Comparison of ENCODE assay signal across 10 mouse cellular contexts in the genomic region with DNA sequence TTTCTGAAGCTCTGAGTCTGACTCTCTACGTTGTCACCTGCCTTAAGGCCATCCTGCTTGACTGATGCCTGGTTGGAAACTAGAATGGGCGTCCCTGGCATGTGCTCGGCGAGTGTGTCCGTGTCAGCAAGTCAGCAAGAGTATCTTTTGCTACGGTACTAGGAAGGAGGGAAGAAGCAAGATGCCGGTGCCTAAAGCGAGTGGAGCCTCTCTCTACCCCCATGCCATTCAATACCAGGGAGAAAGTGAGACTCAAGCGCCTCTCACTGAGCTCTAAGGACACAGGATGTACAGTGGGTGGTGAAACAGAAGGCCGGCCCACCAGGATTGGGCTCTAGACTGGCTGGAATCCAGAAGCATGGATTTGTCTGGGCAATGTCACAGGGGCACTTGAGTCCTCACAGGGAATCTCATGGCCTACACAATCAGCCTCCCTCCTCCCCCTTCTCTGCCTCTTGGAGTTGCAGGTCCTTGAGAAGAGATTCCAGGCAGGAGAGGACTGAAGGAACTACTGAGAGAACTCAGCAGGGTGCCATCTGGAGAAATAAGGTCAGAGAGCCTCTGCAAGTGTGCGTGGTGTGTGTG. TPM values are rescaled to one million over a fixed set of nuclear protein-coding genes. Genes with fewer than 3 reads are reported as not detected.
DNase-seq lines count a peak whose midpoint lies in the region; ATAC-seq and TF ChIP-seq lines count a peak whose summit lies in the region.
"Had no signal": no experiment of that assay in that cellular context is flagged by ENCODE, and none has a peak within 500 bp of the region (broad histone marks: within the 10 kb centered on the region; RNA-seq: fewer than 3 reads in every experiment).

No protein-coding gene starts in this region.

- H3K4me1 ChIP-seq in kidney, postnatal 0 days (replicated peaks; ENCODE audit: insufficient read depth, low read length): peaks cover 10% of the 10 kb centered on the region; the same call in 1 of the 2 replicates
- H3K4me1 ChIP-seq in embryonic facial prominence, embryonic 14.5 days (ENCODE audit: control insufficient read depth, insufficient read depth, low read length): peaks cover 13% of the 10 kb centered on the region
- peaks cover 15% of the 10 kb centered on the region for H3K4me1 ChIP-seq in intestine, embryonic 15.5 days (replicated peaks)
- peaks cover 4% of the 10 kb centered on the region; the same call in 1 of the 2 replicates for H3K4me1 ChIP-seq in neural tube, embryonic 14.5 days (ENCODE audit: control insufficient read depth, insufficient read depth, low read length)

- H3K36me3 ChIP-seq in kidney, postnatal 0 days (ENCODE audit: insufficient read depth, low read length): no peaks in the 10 kb centered on the region
- H3K36me3 ChIP-seq in embryonic facial prominence, embryonic 14.5 days (ENCODE audit: control insufficient read depth, insufficient read depth, low read length): no peaks in the 10 kb centered on the region
- H3K36me3 ChIP-seq in intestine, embryonic 15.5 days: no peaks in the 10 kb centered on the region
- no peaks in the 10 kb centered on the region for H3K36me3 ChIP-seq in neural tube, embryonic 14.5 days (ENCODE audit: control insufficient read depth, insufficient read depth, low read length)

- no peak overlapping the region for H3K9ac ChIP-seq in kidney, postnatal 0 days (ENCODE audit: low read depth, low read length)
- H3K9ac ChIP-seq in embryonic facial prominence, embryonic 14.5 days (ENCODE audit: low read depth, low read length): no peak overlapping the region; the same call in 1 of the 2 replicates
- no peak overlapping the region for H3K9ac ChIP-seq in intestine, embryonic 15.5 days
- no peak overlapping the region for H3K9ac ChIP-seq in neural tube, embryonic 14.5 days (replicated peaks; ENCODE audit: low read depth, low read length)

- no peak overlapping the region for H3K27ac ChIP-seq in kidney, postnatal 0 days
- no peak overlapping the region for H3K27ac ChIP-seq in embryonic facial prominence, embryonic 14.5 days (replicated peaks; ENCODE audit: low read depth, low read length)
- H3K27ac ChIP-seq in intestine, embryonic 15.5 days: no peak overlapping the region
- no peak overlapping the region for H3K27ac ChIP-seq in neural tube, embryonic 14.5 days (ENCODE audit: low read depth, low read length)

- no peaks in the 10 kb centered on the region for H3K9me3 ChIP-seq in kidney, postnatal 0 days (replicated peaks; ENCODE audit: low read length)
- H3K9me3 ChIP-seq in embryonic facial prominence, embryonic 14.5 days (ENCODE audit: control insufficient read depth, low read length): no peaks in the 10 kb centered on the region
- no peaks in the 10 kb centered on the region for H3K9me3 ChIP-seq in intestine, embryonic 15.5 days
- H3K9me3 ChIP-seq in neural tube, embryonic 14.5 days (ENCODE audit: control insufficient read depth, low read length): no peaks in the 10 kb centered on the region

- H3K4me3 ChIP-seq in kidney, postnatal 0 days (replicated peaks; ENCODE audit: low read depth, low read length): peak overlapping the region; percentile 42; the same call in 1 of the 2 replicates
- peak overlapping the region; percentile 47 for H3K4me3 ChIP-seq in embryonic facial prominence, embryonic 14.5 days (ENCODE audit: low read depth, low read length)
- H3K4me3 ChIP-seq in intestine, embryonic 15.5 days (replicated peaks): peak overlapping the region; percentile 41; the same call in 1 of the 2 replicates
- H3K4me3 ChIP-seq in neural tube, embryonic 14.5 days (ENCODE audit: low read depth, low read length): no peak overlapping the region

- H3K27me3 ChIP-seq in kidney, postnatal 0 days (ENCODE audit: insufficient read depth, low read length): peaks cover 64% of the 10 kb centered on the region
- peaks cover 57% of the 10 kb centered on the region for H3K27me3 ChIP-seq in embryonic facial prominence, embryonic 14.5 days (replicated peaks; ENCODE audit: control insufficient read depth, insufficient read depth, low read length)
- peaks cover 56% of the 10 kb centered on the region for H3K27me3 ChIP-seq in intestine, embryonic 15.5 days (replicated peaks)
- peaks cover 62% of the 10 kb centered on the region for H3K27me3 ChIP-seq in neural tube, embryonic 14.5 days (ENCODE audit: control insufficient read depth, insufficient read depth, low read length)

- DNase-seq in kidney, postnatal 0 days (ENCODE audit: low spot score): no peak
- DNase-seq in kidney, postnatal 10 days: no peak
- peak; percentile 5 for DNase-seq in embryonic facial prominence, embryonic 14.5 days (ENCODE audit: low spot score)
- no peak for DNase-seq in thymus, postnatal 4 days
- DNase-seq in urinary bladder, postnatal 36 days (ENCODE audit: low spot score in 2 of 2): no peak
- DNase-seq: cerebellum, adult 11 months had no signal

- 8% methylated on average over 11 of the region's 11 CpGs for WGBS in kidney, postnatal 0 days
- 7% methylated on average over 10 of the region's 11 CpGs for WGBS in embryonic facial prominence, embryonic 14.5 days
- 7% methylated on average over 11 of the region's 11 CpGs for WGBS in intestine, embryonic 15.5 days
- 6% methylated on average over 11 of the region's 11 CpGs for WGBS in neural tube, embryonic 14.5 days

- no peak for TF ChIP-seq CTCF in kidney, postnatal 0 days (IDR thresholded peaks at IDR 0.05; ENCODE audit: low read depth)

- ATAC-seq in kidney, postnatal 0 days (replicated peaks; ENCODE audit: low FRiP score, low read depth): no peak
- no peak for ATAC-seq in embryonic facial prominence, embryonic 14.5 days (ENCODE audit: low read depth)
- no peak for ATAC-seq in intestine, embryonic 15.5 days
- ATAC-seq in neural tube, embryonic 14.5 days (ENCODE audit: low read depth): no peak
- ATAC-seq in megakaryocyte progenitor cell, adult 5-6 weeks (replicated peaks; ENCODE audit: poor library complexity): no peak

- peak overlapping the region; percentile 71; the same call in 1 of the 2 replicates for H3K4me2 ChIP-seq in kidney, postnatal 0 days (ENCODE audit: low read length)
- peak overlapping the region; percentile 80 for H3K4me2 ChIP-seq in embryonic facial prominence, embryonic 14.5 days (ENCODE audit: low read depth, low read length)
- H3K4me2 ChIP-seq in intestine, embryonic 15.5 days (replicated peaks): peak overlapping the region; percentile 79
- peak overlapping the region; percentile 45; the same call in 1 of the 2 replicates for H3K4me2 ChIP-seq in neural tube, embryonic 14.5 days (ENCODE audit: low read depth, low read length)

RNA-seq across cellular contexts. Expression of a gene that starts 7.0 kb away (rescaled TPM):
- polyA plus RNA-seq in kidney, postnatal 0 days (2015; fragmentation: Nextera tagmentation; extraction: Ambion mirVana): not detected in 2 replicates
- 1.2 and 1.5 TPM in 2 replicates for polyA plus RNA-seq in embryonic facial prominence, embryonic 14.5 days (2014; fragmentation: Nextera tagmentation; extraction: Ambion mirVana)
- polyA plus RNA-seq in intestine, embryonic 15.5 days (2015; fragmentation: Nextera tagmentation; extraction: Ambion mirVana): not detected in 2 replicates
- polyA plus RNA-seq in neural tube, embryonic 14.5 days (2014; fragmentation: Nextera tagmentation; extraction: Ambion mirVana): 1.5 TPM in 2 replicates
- not detected in 2 replicates for total RNA-seq in megakaryocyte progenitor cell, adult 5-6 weeks (2015)
- not detected in 2 replicates for total RNA-seq in megakaryocyte progenitor cell, adult 5-6 weeks (2017)
- total RNA-seq: gastrocnemius, postnatal 4 days had no signal

RNA-seq across cellular contexts. Expression of a gene that starts 46.0 kb away (rescaled TPM):
- 69.5 and 73.4 TPM in 2 replicates for polyA plus RNA-seq in kidney, postnatal 0 days (2015; fragmentation: Nextera tagmentation; extraction: Ambion mirVana)
- 90.7 and 98.7 TPM in 2 replicates for polyA plus RNA-seq in embryonic facial prominence, embryonic 14.5 days (2014; fragmentation: Nextera tagmentation; extraction: Ambion mirVana)
- 84.7 and 98.7 TPM in 2 replicates for polyA plus RNA-seq in intestine, embryonic 15.5 days (2015; fragmentation: Nextera tagmentation; extraction: Ambion mirVana)
- polyA plus RNA-seq in neural tube, embryonic 14.5 days (2014; fragmentation: Nextera tagmentation; extraction: Ambion mirVana): 102 and 113 TPM in 2 replicates
- 157 and 170 TPM in 2 replicates for total RNA-seq in megakaryocyte progenitor cell, adult 5-6 weeks (2015)
- total RNA-seq in megakaryocyte progenitor cell, adult 5-6 weeks (2017): 152 and 154 TPM in 2 replicates

RNA-seq across cellular contexts. Expression of a gene that starts 47.7 kb away (rescaled TPM):
- polyA plus RNA-seq in kidney, postnatal 0 days (2015; fragmentation: Nextera tagmentation; extraction: Ambion mirVana): 15.9 TPM in 2 replicates
- 12.7 and 14.2 TPM in 2 replicates for polyA plus RNA-seq in embryonic facial prominence, embryonic 14.5 days (2014; fragmentation: Nextera tagmentation; extraction: Ambion mirVana)
- 16.4 and 16.7 TPM in 2 replicates for polyA plus RNA-seq in intestine, embryonic 15.5 days (2015; fragmentation: Nextera tagmentation; extraction: Ambion mirVana)
- polyA plus RNA-seq in neural tube, embryonic 14.5 days (2014; fragmentation: Nextera tagmentation; extraction: Ambion mirVana): 7.1 and 8.1 TPM in 2 replicates
- 7.5 and 13.9 TPM in 2 replicates for total RNA-seq in megakaryocyte progenitor cell, adult 5-6 weeks (2015)
- 15.5 and 22.7 TPM in 2 replicates for total RNA-seq in megakaryocyte progenitor cell, adult 5-6 weeks (2017)

RNA-seq across cellular contexts. Expression of a gene that starts 47.8 kb away (rescaled TPM):
- 28.5 and 33.8 TPM in 2 replicates for polyA plus RNA-seq in kidney, postnatal 0 days (2015; fragmentation: Nextera tagmentation; extraction: Ambion mirVana)
- 23.8 and 25.5 TPM in 2 replicates for polyA plus RNA-seq in embryonic facial prominence, embryonic 14.5 days (2014; fragmentation: Nextera tagmentation; extraction: Ambion mirVana)
- 16.5 and 20.6 TPM in 2 replicates for polyA plus RNA-seq in intestine, embryonic 15.5 days (2015; fragmentation: Nextera tagmentation; extraction: Ambion mirVana)
- 26.6 and 28.7 TPM in 2 replicates for polyA plus RNA-seq in neural tube, embryonic 14.5 days (2014; fragmentation: Nextera tagmentation; extraction: Ambion mirVana)
- 11.3 and 14.8 TPM in 2 replicates for total RNA-seq in megakaryocyte progenitor cell, adult 5-6 weeks (2015)
- total RNA-seq in megakaryocyte progenitor cell, adult 5-6 weeks (2017): 9.7 and 20.9 TPM in 2 replicates
